Mouse (Mus musculus) v-Abl transformed pro-B cells (cell line): Measurements from ENCODE around the gene Rin2.

Experiments
- in situ Hi-C, 2 experiments: fragments of 400-800 bp; cut with MboI; formaldehyde crosslinking; loops; one replicate each; pipeline ENCODE4 v1.15.1; 2025; ENCODE audit not compliant: unreplicated experiment in 2 of 2

Gene Rin2

DNA sequence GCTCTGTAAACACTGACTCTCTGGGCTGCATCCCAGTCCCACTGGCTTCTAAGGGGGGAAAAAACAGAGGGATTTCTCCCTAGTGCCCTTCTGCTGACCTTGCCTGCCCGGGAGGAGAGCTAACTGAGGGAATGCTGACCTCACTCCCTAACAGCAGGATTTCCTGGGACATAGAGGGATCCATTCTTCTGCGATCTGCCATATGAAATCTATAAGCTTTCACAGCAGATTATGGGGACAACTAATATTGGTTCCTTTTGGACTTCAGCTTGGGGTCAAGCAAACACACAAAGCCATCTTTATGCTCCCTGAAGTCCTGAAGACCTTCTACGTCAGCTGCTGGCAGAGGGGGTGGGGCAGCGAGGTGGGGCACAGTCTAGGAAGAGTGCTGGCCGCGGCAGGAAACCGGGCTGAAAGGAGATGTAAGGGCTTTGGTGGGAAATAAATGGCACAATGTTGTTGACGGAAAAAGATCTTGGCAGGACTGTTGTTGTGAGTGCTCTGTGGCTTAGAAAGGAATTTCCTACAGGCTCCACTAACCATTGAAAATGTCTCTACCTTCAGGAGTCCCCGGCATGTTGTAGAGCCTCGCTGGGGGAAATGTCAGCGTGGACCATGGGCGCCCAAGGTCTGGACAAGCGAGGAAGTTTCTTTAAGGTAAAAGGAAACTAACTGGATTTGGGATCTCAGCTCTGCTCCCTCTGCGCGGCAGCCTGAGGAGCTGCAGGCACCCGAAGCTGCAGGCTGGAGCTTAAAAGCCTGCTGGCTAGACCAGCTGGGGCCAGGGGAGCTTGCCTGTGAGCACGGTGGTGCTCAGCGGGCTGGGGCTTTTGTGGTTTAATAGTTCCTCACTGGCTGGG lies 111.0 kb downstream of the Rin2 start:
- in situ Hi-C loops, result no loop called here

DNA sequence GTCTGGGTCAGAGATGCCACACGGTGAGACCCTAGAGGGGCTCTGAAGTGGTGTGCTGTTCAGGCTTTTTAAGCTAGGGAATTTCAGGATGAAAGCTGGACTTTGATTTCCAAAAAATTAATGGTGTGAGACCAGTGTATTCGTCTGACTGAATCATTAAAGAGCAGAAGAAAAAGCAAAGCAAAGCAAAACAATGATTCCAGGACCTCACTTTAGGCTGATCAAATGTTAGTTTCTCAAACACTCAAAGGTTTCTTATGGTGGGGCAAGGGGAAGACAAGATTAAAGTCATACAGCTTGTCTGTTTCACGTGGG lies 111.6 kb downstream of the Rin2 start:
- in situ Hi-C loops, result no loop called here

DNA sequence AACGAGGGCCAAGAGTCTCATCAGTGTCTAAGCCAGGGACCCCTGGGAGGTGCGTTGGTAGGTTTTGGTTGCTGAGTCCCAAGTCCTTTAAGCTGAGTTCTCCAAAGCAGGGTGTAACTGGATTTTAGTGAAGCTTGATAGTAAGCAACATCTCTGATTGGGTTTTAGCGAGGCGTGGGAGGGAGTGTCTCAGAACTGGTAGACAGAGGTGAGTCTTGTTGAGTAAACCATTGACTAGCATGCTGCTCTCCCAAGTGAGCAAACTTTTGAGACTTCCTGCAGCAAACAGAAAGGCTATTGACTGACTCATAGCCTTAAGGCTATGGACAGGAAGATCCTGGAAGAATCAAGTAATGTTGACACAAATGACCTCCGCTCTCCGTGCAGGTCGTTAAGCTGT lies 112.5 kb downstream of the Rin2 start:
- in situ Hi-C loops, result no loop called here

DNA sequence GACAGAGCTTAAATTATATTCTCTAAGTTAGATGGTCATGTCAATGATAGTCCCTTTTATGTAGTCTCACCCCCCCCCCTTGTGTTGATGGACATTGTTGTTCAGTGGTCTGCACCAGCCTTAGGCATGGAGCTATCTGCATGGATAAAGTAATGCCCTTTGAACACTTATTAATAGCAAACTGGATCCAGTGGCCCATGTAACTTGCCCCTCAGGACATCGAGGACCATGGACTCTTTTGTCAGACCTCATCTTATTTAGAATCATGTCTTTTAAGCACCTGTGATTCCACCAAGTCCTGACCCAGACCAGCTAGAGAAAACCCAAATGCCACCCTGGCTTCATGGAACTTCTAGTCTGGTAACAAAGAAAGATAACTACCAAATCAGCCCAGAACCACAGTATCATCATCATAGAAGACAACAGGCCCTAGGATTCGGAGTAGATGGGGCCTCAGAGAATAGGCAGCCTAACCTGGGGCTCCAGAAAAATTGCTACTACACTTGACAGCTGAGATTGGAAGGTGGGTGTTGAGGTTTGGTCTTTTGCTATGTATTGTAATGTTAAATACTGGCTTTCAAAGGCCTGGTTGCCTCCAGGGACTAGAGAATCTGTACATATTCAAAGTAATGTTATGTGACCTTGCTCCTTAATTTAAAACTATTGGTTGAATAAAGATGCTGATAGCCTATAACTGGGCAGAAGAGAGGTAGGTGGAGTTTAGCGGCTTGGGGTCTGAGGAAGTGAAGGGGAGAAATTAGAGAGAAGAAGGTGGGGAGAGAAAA lies 113.7 kb downstream of the Rin2 start:
- in situ Hi-C loops, result no loop called here

DNA sequence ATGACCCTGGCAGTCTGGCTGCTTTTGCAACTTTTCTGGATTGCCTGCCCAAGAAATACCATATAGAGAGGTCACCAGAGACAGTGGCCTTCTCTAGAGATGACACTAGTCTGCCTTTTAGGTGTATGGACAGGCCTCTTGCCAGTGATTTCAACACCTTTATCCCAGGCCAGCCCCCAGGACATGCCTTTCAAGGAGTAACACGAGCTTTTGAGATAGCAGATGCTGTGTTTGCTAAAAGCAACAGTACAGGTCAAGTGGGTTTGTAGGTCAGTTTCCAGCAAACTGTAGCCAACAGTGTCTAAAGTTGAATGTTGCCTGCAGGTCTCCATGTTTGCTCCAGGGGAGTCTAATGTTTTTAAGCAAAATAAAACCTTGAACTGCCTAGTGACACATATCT lies 118.7 kb downstream of the Rin2 start:
- in situ Hi-C loops, result no loop called here

DNA sequence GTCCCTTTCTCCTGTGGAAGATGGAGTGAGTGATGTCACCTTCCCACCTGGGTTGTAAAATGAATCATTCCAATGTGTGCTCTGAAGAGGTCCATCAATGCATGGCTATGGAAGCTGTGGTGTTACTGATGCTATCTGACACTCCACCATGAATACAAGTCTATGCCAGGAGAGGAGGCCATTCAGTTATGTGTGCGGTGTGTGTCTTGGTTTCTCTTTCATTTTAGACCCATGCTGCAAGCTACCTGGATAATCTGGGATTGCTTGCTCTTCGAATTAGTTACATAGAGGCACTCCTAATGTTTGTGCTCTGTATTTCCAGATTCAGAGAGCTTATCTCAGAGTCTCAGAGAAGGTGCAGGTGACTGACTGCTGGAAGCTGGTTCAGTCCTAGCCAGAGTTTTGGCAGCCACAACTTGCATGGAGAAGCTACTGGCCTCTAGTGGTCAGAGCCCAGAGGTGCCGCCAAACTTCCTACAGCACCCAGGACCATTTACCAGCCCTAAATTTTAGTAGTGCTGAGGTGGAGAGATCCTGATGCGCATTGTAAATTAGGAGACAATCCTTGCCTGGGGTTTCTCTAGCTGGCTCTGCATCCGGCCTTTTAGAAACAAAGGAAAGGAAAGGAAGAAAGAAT lies 119.4 kb downstream of the Rin2 start:
- in situ Hi-C loops, result no loop called here

DNA sequence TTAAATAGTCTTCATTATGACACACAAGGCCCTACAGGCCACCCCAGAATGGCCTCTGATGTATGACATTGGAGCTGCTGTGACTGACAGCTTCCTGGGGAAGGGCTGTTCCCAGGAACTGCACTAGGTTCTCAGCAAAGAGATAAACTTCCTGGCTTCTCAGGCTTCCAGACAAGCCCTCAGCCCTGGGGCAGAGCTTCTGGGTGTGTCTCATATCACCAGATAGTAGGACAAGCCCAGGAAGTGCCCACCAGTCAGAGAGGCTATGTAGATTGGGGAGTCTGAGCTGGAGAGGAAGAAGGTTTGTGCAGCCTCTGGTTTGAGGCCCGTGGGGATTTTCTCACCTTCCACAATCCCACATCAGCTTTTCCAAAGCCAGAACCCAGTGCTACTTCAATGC lies 122.8 kb downstream of the Rin2 start:
- in situ Hi-C loops, result no loop called here

DNA sequence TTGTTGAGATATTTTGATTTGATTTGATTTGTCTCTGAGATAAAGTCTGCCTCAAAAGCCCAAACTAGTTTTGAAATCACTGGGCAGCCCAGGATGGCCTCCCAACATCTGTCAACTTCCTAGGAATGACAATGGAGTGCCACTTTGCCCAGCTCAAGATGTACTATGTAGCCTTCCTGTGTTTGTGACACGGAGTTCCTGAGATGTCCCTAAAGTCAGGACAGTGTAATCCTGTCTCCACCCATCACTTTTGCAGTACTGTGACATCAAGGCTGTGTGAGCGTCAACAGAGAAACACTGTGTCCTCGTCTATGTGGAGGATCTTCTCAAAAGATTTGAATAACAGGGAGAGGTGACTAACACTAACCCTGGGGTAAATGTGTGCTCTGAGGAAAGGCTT lies 123.9 kb downstream of the Rin2 start:
- in situ Hi-C loops, result no loop called here

DNA sequence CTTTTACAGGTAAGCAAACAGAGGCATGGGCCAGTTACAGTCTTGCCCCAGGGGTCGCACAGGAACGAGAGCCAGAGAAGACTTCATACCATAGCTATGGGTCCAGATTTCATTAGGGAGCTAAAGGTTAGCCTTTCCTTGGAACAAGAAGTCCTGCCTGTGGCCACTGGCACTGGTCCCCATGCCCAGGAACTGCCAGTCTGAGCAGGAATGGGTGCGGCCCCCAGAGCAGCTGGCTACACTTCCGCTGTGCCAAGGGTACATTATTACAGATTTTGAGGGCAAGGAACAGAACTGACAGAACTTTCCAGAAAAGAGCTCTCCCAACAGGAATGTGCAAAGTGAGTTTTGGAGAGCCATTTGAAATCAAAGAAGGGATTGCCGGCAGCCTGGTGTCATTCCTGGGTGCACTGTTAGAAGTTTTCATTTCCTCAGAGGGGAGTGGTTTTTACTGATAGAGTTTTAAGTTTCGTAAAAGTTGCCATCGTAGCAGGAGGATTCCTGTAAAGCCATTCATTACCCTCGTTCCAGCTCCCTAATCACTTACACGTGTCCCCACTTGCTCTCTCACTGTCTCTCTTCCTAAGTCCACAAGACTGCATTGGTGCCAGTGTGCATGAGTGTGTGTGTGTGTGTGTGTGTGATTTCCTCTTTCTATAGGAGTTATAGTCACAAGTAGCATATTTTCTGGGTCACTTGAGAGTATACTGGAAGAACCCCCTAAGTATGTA lies 126.5 kb downstream of the Rin2 start:
- in situ Hi-C loops, result no loop called here

DNA sequence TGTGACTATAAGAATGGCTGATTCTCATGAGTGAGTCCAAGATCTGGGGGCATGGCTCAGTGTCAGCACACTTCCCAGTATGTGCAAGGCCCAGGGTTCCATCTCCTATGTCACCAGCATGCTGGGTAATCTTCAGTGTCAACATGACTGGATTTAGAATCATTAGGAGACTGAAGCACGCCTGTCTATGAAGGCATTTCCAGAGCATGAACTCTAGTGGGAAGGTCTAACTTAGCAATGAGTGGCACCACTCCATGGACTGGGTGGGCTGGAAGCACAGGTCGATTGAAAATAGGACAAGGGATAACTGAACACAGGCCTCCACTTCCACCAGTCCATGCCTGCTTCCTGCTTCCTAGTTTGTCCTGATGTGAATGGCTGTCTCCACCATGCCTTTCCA lies 127.6 kb downstream of the Rin2 start:
- in situ Hi-C loops, result no loop called here

DNA sequence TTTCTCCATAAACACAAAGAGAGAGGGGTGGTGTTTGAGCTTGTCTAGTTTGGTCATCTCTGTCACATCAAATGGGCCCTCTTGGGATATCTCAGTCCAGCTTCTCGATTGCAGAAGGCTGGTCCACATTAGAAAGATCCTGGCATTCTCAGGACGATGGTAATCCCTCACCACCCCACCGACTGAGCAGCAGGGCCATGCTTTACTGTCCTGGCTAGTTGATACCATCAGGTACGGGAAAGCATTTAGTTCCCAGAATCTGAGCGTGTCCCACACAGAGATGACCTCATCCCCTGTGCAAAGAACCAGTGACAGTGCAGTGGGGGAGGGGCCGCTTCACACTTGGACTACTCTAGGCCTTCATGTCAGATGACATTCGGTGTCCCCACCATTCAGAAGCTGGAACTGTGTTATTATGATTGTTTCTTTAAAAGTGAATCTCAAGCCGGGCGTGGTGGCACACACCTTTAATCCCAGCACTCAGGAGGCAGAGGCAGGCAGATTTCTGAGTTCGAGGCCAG lies 128.9 kb downstream of the Rin2 start:
- in situ Hi-C loops, result no loop called here

DNA sequence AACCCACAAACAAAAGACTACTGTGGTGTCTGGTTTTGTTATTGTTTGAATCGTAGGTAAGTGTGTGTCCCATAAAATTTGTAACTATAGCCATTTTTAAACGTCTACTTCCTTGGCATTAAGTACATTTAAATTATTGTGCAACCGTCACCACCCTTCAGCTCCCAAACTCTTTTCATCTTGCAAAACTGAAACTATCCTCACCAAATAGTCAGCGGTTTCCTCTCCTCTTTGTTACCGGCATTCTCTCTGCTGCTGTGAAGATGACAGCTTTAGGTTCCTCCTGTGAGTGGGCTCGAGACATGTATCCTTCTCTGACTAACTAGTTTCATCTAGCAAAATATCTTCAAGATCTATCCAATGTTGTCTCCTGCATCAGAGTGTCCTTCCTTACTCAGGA lies 129.5 kb downstream of the Rin2 start:
- in situ Hi-C loops, result no loop called here

DNA sequence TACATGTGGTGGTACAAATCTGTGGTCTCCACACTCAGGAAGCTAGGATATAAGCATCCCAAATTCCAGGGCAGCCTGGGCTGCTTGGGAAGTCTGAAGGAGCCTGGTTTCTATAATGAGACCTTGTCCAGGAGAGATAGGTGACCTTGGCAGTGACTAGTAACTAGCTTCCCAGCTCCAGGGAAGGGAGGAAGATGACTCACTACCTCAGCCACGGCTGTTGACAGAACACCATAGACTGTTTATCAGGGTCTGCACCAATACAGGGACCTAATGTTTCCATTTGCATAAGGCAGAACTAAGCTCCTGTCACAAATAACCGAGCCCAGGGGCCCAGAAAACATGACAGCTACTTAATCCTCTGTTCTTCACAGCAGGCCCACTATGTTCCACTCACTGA lies 132.3 kb downstream of the Rin2 start:
- in situ Hi-C loops, result no loop called here

DNA sequence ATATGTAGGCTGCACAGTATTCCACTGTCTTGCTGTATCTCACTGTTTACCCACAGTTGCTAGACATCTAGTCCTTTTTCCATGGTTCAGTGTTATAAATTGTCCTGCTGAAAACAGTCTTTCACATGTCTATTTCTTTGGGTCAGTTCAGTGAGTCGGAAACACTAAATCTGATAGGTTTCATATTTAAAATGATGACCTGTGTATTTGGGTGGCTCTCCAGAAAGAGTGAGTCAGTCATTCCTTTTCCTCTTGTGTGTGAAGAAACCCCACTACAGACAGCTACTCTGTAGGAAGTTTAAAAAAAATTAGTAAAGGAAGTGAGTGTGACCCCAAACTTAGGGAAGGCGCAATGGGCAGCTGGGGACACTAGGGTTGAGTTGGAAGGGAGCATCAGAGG lies 133.2 kb downstream of the Rin2 start:
- in situ Hi-C loops, result no loop called here

DNA sequence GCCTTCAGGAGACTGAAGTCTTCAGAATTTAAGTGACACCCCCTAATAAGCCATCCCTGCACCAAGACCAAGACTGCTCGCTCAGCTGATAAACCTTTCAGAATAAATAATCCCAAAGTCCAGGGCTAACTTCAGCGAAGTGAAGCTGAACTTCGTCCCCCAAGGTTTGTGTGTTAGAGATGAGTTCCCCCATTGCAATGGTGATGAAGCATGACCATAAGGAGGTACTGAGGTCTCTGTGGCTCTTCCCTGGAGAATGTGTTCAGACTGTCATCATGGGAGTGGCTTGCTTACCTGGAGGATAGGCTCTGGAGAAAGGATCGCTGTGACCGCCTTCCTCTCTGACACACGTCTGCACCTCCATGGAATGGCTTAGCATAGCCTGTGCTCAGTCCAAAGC lies 133.7 kb downstream of the Rin2 start:
- in situ Hi-C loops, result no loop called here

DNA sequence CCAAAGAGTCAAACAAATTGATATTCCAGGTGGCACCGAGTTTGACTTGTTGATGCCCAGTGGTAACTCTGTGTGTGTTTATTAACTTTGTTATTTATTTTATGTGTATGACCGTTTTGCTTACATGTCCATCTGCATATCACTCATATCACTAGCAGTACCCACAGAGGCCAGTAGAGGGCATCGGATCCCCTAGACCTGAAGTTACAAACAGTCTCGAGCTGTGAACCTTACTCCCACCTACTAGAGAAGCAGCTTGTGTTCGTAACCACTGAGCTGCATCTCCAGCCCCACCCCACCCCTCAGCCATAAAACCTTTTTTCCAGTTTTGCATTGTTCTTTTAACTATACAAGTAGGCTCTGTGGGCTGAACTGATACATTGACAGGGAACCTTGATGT lies 135.7 kb downstream of the Rin2 start:
- in situ Hi-C loops, result no loop called here

DNA sequence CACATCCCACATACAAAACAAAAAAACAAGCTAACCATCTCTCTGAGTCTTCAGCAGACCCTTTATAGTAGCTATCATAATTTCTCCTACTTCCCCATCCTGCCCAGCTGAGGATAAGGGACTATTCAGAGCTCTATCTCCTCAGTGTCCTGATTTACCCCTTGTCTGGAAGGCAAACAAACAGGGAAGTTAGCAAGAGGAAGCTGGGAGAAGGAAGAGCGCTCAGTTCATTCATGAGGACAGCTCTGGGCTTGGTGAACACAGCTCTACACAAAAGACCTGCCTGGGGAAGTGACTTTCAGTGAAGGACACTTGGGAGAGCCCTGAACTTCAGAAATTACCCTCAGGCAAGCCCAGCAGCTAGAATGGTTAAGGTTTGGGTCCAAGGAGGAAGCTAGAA lies 137.8 kb downstream of the Rin2 start:
- in situ Hi-C loops, result no loop called here

DNA sequence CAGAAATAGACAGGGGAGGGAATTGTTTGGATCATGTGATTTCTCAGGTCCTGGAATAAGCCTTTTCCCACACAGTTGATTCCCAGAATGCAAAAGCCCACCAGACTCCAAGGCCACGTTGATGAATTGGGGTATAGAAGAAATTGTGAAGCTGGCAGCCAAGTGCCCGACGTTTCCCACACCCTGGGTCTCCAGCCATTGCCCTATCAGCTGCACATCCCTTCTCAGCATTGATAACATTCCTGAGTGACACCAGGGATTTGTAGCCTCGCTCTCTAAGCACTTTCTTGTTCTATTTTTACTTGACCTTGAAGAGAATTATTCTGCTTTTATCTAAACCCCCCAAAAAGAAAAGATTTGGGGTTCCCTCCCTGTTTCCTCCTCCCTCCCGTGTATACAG lies 142.2 kb downstream of the Rin2 start:
- in situ Hi-C loops, result no loop called here

DNA sequence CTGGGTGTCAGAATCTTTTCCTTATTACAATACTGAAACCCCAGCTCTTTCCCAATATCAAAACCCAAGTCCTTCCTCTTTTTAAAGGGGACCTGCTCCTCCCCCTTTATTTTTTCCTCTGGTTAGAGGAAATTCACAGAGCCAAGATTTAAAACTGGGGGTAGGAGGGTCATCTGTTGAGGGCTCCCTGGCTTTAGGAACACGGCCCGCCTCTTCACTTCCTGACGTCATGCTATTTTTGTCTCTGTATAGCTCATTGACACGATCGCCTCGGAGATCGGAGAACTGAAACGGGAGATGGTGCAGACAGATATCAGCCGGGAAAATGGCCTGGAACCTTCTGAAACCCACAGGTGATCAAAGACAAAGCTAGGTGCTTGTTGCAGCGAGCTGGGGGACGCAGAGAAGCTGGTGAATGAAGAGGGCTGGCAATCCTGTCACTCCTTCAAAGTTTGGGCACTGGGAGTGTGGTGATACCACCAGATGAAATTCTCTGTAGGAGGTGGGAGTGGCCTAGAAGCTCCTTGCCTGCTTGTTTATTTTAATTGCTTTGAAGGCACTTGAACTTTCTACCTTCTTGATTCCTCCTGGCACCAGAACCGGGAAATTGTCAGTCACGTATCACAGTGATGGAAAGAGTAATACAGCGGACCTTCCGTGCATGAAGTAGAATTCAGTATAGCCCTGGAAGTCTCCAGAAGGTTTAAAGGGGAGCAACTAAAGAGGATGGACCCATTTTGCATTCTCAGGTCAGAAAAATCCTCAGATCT lies 147.2 kb downstream of the Rin2 start:
- in situ Hi-C loops, result no loop called here
